Comparison of ENCODE assay signal across 8 mouse cellular contexts in genomic region chr7:27486770-27487697, GRCm38 (mm10). TPM values are rescaled to one million over a fixed set of nuclear protein-coding genes. Genes with fewer than 3 reads are reported as not detected.
A peak's percentile ranks its signal among the peaks of the same experiment; 100 is the strongest.
DNase-seq lines count a peak whose midpoint lies in the region; ATAC-seq and TF ChIP-seq lines count a peak whose summit lies in the region.

TSS of gene Sertad1 (plus strand) at chr7:27486910.

- no peaks in the 10 kb centered on the region for H3K9me3 ChIP-seq in hindbrain, embryonic 13.5 days

- no peaks in the 10 kb centered on the region for H3K27me3 ChIP-seq in Patski
- H3K27me3 ChIP-seq in hindbrain, embryonic 13.5 days: peaks cover 17% of the 10 kb centered on the region

- ATAC-seq in Patski: peak; percentile 81
- ATAC-seq in hindbrain, embryonic 13.5 days (ENCODE audit: low FRiP score): peak; percentile 97

- DNase-seq in Patski (ENCODE audit: low read depth, low spot score): peak; percentile 96
- DNase-seq in cerebellum, postnatal 14 days: peak; percentile 99
- peak; percentile 99 for DNase-seq in frontal cortex, postnatal 14 days (ENCODE audit: low spot score in 2 of 2)
- peak; percentile 100 for DNase-seq in layer of hippocampus, postnatal 36 days
- DNase-seq in lung, postnatal 36 days: peak; percentile 100
- DNase-seq in retina, postnatal 1 day: peak; percentile 99
- DNase-seq in urinary bladder, adult 18-20 months (ENCODE audit: low spot score in 2 of 2): peak; percentile 99 to 100

- H3K36me3 ChIP-seq in hindbrain, embryonic 13.5 days: no peaks in the 10 kb centered on the region

- peak within 1 kb of the TSS; percentile 77 for H3K9ac ChIP-seq in hindbrain, embryonic 13.5 days

- under 1% methylated on average over 80 of the region's 80 CpGs for WGBS in hindbrain, embryonic 13.5 days

- peaks cover 26% of the 10 kb centered on the region for H3K4me1 ChIP-seq in hindbrain, embryonic 13.5 days (replicated peaks)

- in situ Hi-C loops in Patski (cut with MboI; ENCODE audit: low pct_unique_long_range_greater_than_20kb): loop anchor here (25.0 kb wide), 1 partner anchor 300 kb away; the partner anchor contains the start of genes BC024978, Gm21983, Mia and Rab4b

- H3K4me3 ChIP-seq in hindbrain, embryonic 13.5 days: peak within 1 kb of the TSS; percentile 70

- H3K27ac ChIP-seq in hindbrain, embryonic 13.5 days: peak within 1 kb of the TSS; percentile 94

- CTCF ChIA-PET in Patski (lab: Charles Lee): interaction anchor here (1.3 to 2.1 kb wide), 4 partner anchors 13 to 56 kb away, joined by 4 to 6 read pairs (median 6); no protein-coding TSS in a partner anchor

- H3K4me2 ChIP-seq in hindbrain, embryonic 13.5 days: peak within 1 kb of the TSS; percentile 61

- POLR2A ChIA-PET in Patski (lab: Charles Lee): interaction anchor here (0.6 to 2.1 kb wide), 4 partner anchors 10 to 20 kb away, joined by 3 to 6 read pairs (median 3); no protein-coding TSS in a partner anchor

- no peak for TF ChIP-seq CTCF in Patski (IDR thresholded peaks at IDR 0.05)

RNA-seq across cellular contexts. Expression of gene Sertad1, which starts in this region (rescaled TPM):
- 27.6 TPM for polyA plus RNA-seq in Patski (2021)
- 10.7 and 11.8 TPM in 2 replicates for polyA plus RNA-seq in hindbrain, embryonic 13.5 days (2015; fragmentation: Nextera tagmentation; extraction: Ambion mirVana)
- total RNA-seq in layer of hippocampus, postnatal 36 days (2021): 1 to 10 TPM; 6.4 to 7.0 TPM

Comparison
In these comparisons a context has a peak if more than half of its experiments do, and no peak if none do; other contexts are left out.
1. Peak in every context shown above with its lines: DNase-seq, ATAC-seq, H3K4me3 ChIP-seq and H3K27ac ChIP-seq.